Mouse (Mus musculus) testis, adult 2 months (tissue): Measurements from ENCODE around the gene Tmem63c.

Experiments used
- CTCF ChIP-seq: fragments of 200-500 bp; IDR thresholded peaks from 2 replicates; pipeline ENCODE4 v1.5.1; 2012; ENCODE audit warnings: low read depth, mild to moderate bottlenecking, inconsistent platforms, low read length, moderate library complexity; ENCODE audit not compliant: control insufficient read depth, insufficient read depth, insufficient replicate concordance
- POLR2A ChIP-seq: fragments of 200-500 bp; IDR thresholded peaks from 2 replicates; pipeline ENCODE4 v1.6.1; 2012; ENCODE audit warnings: low read depth, mild to moderate bottlenecking, inconsistent platforms, low read length, moderate library complexity; ENCODE audit not compliant: control insufficient read depth

DNA sequence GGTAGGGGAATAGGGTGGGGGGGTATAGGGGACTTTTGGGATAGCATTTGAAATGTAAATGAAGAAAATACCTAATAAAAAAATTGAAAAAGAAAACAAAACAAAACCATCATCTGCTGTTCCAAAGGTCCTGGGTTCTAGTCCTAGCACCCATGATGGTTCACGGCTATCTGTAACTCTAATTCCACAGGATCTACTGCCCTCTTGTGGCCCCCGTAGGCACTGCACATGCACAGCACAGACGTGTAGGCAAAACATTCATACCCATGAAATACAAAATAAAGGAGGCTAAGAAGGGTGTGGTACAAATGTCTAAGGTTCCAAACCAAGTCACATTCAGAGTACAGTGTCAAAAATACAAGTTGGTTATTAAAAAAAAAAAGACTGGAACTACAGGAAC, 4.1 kb upstream of the Tmem63c start:
- TF ChIP-seq CTCF (peak; percentile 80; the same call in 1 of the 2 replicates), POLR2A (no peak)
